Mouse (Mus musculus): ENCODE results near the gene Fezf2.

DNA sequence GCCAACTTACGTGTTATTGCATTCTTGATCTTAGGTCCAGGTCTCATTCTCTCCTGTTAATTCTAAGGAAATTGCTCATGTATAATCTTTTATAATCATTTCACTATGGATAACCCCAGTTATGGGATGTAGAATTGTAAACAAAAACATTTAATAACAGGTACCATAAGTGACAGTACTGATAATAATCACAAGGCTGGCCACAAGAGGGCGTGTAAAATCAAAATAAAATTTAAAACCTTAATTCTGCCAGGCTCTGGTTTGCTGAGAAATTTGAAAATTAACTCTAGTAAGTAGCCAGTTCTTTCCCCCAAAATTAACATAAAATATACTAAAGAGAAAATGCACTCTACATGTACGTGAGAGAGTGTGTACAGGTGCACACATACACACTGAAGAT lies 47.3 kb downstream of the Fezf2 start:
- no peak for TF ChIP-seq CTCF (IDR thresholded peaks at IDR 0.05; ENCODE audit: extremely low read depth, insufficient read depth, low read length)
- TF ChIP-seq POLR2A (IDR thresholded peaks at IDR 0.05; ENCODE audit: extremely low read depth, insufficient read depth, low read length), result no peak
